Mouse (Mus musculus) heart, postnatal 0 days (tissue): ENCODE data around the gene Iqgap3. TPM values are rescaled to one million over a fixed set of nuclear protein-coding genes. Genes with fewer than 3 reads are reported as not detected.

Source experiments
- ATAC-seq: fragments of 200-750 bp; cut with Nextera tagmentation; 2 replicates; pipeline ENCODE4 v1.8.0; 2017; ENCODE audit warnings: low read depth, moderate number of reproducible peaks, moderate library complexity; ENCODE audit not compliant: insufficient read depth
- DNase-seq: peaks from one replicate; pipeline ENCODE4 v3.0.0-alpha.2; 2016; ENCODE audit warnings: low spot score
- H3K27ac ChIP-seq: fragments of 300-500 bp; sonication (generic); 2 replicates; pipeline ENCODE4 v1.5.1; 2014; ENCODE audit warnings: low read depth, mild to moderate bottlenecking
- H3K27me3 ChIP-seq: fragments of 300-500 bp; sonication (generic); 2 replicates; pipeline ENCODE4 v1.6.1; 2014; ENCODE audit warnings: low read length, mixed read lengths; ENCODE audit not compliant: control insufficient read depth, insufficient read depth
- H3K36me3 ChIP-seq: fragments of 300-500 bp; sonication (generic); replicated peaks from 2 replicates; pipeline ENCODE4 v1.6.1; 2014; ENCODE audit warnings: low read length, mixed read lengths; ENCODE audit not compliant: control insufficient read depth, insufficient read depth
- H3K4me1 ChIP-seq: fragments of 300-500 bp; sonication (generic); 2 replicates; pipeline ENCODE4 v1.6.1; 2014; ENCODE audit warnings: antibody characterized with exemption; ENCODE audit not compliant: control insufficient read depth, insufficient read depth
- H3K4me2 ChIP-seq: fragments of 300-500 bp; sonication (generic); 2 replicates; pipeline ENCODE4 v1.6.1; 2014; ENCODE audit warnings: low read depth, mild to moderate bottlenecking, low read length, moderate library complexity
- H3K4me3 ChIP-seq: fragments of 300-500 bp; sonication (generic); 2 replicates; pipeline ENCODE4 v1.5.1; 2014; ENCODE audit warnings: low read depth, low read length
- H3K9ac ChIP-seq: fragments of 300-500 bp; sonication (generic); replicated peaks from 2 replicates; pipeline ENCODE4 v1.6.1; 2014; ENCODE audit warnings: low read depth, low read length, mixed read lengths
- H3K9me3 ChIP-seq: fragments of 300-500 bp; sonication (generic); replicated peaks from 2 replicates; pipeline ENCODE4 v1.6.1; 2016; ENCODE audit warnings: low read length; ENCODE audit not compliant: control insufficient read depth
- CTCF ChIP-seq: IDR thresholded peaks from 2 replicates; pipeline ENCODE4 v1.5.1; 2016; ENCODE audit warnings: antibody characterized with exemption, control low read depth, low read depth
- EP300 ChIP-seq: IDR thresholded peaks from 2 replicates; pipeline ENCODE4 v1.6.1; 2016; ENCODE audit warnings: antibody characterized with exemption, low read depth
- WGBS: fragments of 180-500 bp; shearing (Covaris S2); extraction: QIAGEN DNeasy Blood & Tissue Kit; methylation state at CpG from one replicate; pipeline ENCODE4 v1.1.7; 2014; 5-methylcytosine and 5-hydroxymethylcytosine counted together
- polyA plus RNA-seq: library from polyadenylated mRNA; unstranded; fragments of >200 nt; fragmentation: Nextera tagmentation; extraction: Ambion mirVana; gene quantifications from 2 replicates; pipeline ENCODE4 v1.2.1, GENCODE M21; 2015
- total RNA-seq: library from RNA; depleted of rRNA; stranded (reverse); fragments of >200 nt; gene quantifications from 2 replicates; pipeline ENCODE4 v1.2.3, GENCODE M21; 2014; ENCODE audit warnings: low replicate concordance

Gene Iqgap3
- total and polyA plus RNA-seq, 2 experiments from 2014 or later, result 6.8 to 35.3 TPM

DNA sequence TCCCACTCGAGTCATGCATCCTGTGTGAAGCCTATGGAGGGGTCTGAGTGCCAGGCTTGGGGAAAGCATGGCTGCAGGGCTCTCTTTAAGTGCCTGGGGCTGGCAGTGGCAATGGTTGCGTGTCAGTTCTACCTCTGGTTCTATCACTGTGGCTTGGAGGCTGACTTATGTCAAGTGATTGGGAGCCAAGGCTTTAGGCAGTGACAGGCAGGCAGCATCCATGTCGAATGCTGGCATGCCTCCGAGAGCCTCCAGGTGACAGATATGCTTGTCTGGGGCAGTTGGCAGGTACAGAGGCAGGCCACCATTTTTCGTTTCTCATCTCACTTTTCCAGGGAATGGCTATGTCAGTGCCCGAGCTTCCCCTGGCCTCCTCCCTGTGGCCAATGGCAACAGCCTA lies 79.1 kb downstream of the Iqgap3 start:
- Histone ChIP-seq H3K9me3 (no peaks in the 10 kb centered on the region), H3K9ac (no peak overlapping the region), H3K4me2 (no peak overlapping the region), H3K4me1 (peaks cover 6% of the 10 kb centered on the region), H3K27ac (no peak overlapping the region), H3K36me3 (peaks cover 89% of the 10 kb centered on the region), H3K27me3 (no peaks in the 10 kb centered on the region), H3K4me3 (no peak overlapping the region)
- TF ChIP-seq EP300 (no peak), CTCF (no peak)
- WGBS, result 65% methylated on average over 6 of the region's 6 CpGs
- DNase-seq, result no peak
- ATAC-seq, result no peak

DNA sequence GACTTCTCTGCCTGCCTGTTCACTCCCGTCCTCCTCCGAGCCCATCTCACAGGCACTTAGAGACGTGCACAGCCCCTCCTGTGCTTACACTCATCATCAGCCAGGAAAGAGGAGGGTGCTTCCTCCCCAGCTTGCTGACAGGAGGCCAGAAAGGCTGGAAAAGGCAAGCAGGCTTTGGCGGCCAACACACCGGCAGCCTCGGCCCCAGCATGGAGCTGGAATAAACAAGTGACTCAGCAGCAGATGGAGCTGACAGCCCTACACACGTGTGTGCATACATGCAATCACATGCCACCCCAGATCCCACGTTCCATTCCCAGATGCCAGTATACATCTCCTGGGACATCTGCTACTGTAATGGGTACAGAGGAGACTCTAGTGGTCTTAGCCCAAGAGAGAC lies 80.5 kb downstream of the Iqgap3 start:
- TF ChIP-seq EP300 (no peak), CTCF (no peak)
- Histone ChIP-seq H3K4me3 (no peak overlapping the region), H3K27ac (0 out of 2 replicates have a peak overlapping the region, but pooled peaks have one; percentile 7), H3K36me3 (peaks cover 88% of the 10 kb centered on the region), H3K9me3 (no peaks in the 10 kb centered on the region), H3K27me3 (no peaks in the 10 kb centered on the region), H3K4me1 (peaks cover 5% of the 10 kb centered on the region), H3K9ac (no peak overlapping the region), H3K4me2 (no peak overlapping the region)
- ATAC-seq, result no peak
- WGBS, result 38% methylated on average over 8 of the region's 8 CpGs
- no peak for DNase-seq

DNA sequence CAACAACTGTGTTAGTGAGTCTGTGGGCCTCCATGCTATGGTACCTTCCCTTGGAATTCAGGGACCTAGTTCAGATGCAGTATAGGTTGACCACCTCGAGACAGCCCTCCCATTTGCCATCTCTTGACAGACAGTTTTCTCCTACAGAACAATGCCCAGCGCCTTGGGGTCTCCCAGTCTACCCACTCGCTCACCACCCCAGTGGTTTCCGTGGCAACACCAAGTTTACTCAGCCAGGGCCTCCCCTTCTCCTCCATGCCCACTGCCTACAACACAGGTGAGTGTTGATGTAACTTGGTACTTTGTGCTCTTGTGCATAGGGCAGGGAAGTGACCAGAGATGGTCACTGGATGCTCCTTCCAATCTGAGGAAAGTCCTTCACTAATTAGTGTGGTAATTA lies 81.0 kb downstream of the Iqgap3 start:
- ATAC-seq (no peak), DNase-seq (no peak)
- Histone ChIP-seq H3K36me3 (peaks cover 90% of the 10 kb centered on the region), H3K4me3 (no peak overlapping the region), H3K9ac (no peak overlapping the region), H3K27me3 (no peaks in the 10 kb centered on the region), H3K9me3 (no peaks in the 10 kb centered on the region), H3K4me1 (no peaks in the 10 kb centered on the region; the same call in 1 of the 2 replicates), H3K4me2 (no peak overlapping the region), H3K27ac (0 out of 2 replicates have a peak overlapping the region, but pooled peaks have one; percentile 7)
- TF ChIP-seq CTCF (no peak), EP300 (no peak)
- WGBS, result 83% methylated on average over 4 of the region's 4 CpGs

DNA sequence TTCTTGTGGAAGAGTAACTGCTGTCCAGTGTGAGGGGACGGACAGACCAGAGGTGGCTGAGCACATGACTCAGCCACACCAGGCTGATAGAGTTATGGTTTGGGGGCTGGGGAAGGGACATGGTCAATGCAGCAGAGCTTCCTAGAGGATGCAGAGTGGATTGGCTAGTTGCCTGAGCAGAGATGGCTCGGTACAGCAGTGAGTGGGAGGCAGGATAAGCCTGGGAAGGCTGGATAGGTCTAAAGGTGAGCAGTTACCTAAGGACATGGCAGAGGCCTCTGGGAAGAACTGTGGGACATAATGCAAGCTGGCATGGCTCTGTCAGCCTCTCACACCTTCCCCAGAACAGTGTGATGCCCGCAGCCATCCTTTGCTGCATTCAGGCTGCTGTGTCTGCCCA lies 82.1 kb downstream of the Iqgap3 start:
- Histone ChIP-seq H3K9ac (no peak overlapping the region), H3K27me3 (no peaks in the 10 kb centered on the region), H3K27ac (no peak overlapping the region), H3K36me3 (peaks cover 91% of the 10 kb centered on the region), H3K4me2 (no peak overlapping the region), H3K4me1 (no peaks in the 10 kb centered on the region; the same call in 1 of the 2 replicates), H3K9me3 (no peaks in the 10 kb centered on the region), H3K4me3 (no peak overlapping the region)
- ATAC-seq (no peak), DNase-seq (no peak)
- WGBS, result 52% methylated on average over 3 of the region's 3 CpGs
- TF ChIP-seq CTCF, result no peak
- TF ChIP-seq EP300, result no peak

DNA sequence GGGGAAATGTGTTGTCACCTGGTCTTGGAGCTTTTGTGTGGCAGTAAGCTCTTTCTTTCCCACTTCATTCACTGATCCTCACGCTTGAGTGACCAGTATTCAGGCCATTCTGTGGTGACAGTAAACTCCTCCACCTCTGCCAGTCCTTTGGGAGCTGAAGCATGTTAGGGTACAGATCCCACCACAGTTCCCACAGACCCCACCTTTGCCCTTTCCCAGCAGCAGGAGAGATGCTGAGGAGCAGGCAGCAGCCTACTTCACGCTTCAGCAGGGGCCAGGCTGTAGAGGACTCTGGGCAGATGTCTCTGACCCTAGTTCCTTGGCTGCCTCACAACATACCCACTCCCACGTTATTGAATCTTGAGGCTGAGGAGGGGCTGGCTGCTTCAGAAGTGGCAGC lies 82.5 kb downstream of the Iqgap3 start:
- H3K9me3 ChIP-seq, result no peaks in the 10 kb centered on the region
- H3K36me3 ChIP-seq, result peaks cover 91% of the 10 kb centered on the region
- H3K4me1 ChIP-seq, result no peaks in the 10 kb centered on the region; the same call in 1 of the 2 replicates
- DNase-seq (no peak), ATAC-seq (no peak)
- H3K4me2 ChIP-seq, result no peak overlapping the region
- WGBS, result 81% methylated on average over 3 of the region's 3 CpGs
- no peaks in the 10 kb centered on the region for H3K27me3 ChIP-seq
- H3K27ac ChIP-seq, result no peak overlapping the region; the same call in 1 of the 2 replicates
- TF ChIP-seq CTCF (no peak), EP300 (no peak)
- no peak overlapping the region for H3K4me3 ChIP-seq
- H3K9ac ChIP-seq, result no peak overlapping the region

DNA sequence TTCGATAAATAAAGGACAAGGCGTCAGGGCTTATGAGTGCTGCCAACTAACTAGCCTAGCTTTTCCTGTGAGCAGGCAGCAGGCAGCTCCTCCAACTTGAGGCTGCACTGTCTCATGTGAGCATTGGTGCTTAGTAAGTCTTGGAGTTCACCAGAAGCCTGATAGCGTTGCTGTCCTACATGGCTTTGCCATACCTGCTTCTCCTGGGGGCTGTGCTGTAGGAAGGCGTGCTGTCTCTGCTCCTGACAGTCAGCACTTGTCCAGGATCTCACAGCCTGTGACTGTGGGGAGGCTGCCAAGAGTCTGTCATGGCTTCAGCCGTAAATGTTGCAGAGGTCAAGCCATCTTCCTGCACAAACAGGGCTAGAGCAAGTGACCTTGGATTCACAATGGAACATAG lies 84.3 kb downstream of the Iqgap3 start:
- no peaks in the 10 kb centered on the region for H3K9me3 ChIP-seq
- DNase-seq, result peak; percentile 78
- H3K4me2 ChIP-seq, result no peak overlapping the region
- WGBS, result 32% methylated on average over 5 of the region's 5 CpGs
- peak; percentile 80 for ATAC-seq
- TF ChIP-seq CTCF (no peak), EP300 (no peak)
- H3K4me1 ChIP-seq, result no peaks in the 10 kb centered on the region
- H3K4me3 ChIP-seq, result no peak overlapping the region
- H3K27me3 ChIP-seq, result no peaks in the 10 kb centered on the region
- peak overlapping the region; percentile 78 for H3K27ac ChIP-seq
- H3K36me3 ChIP-seq, result peaks cover 91% of the 10 kb centered on the region
- no peak overlapping the region for H3K9ac ChIP-seq
